Mouse (Mus musculus) cerebellum, adult (tissue): Measurements from ENCODE around the gene Ostm1.
A peak's percentile ranks its signal among the peaks of the same experiment; 100 is the strongest.

Experiments
- ATAC-seq: cut with Nextera tagmentation; 2 replicates; pipeline ENCODE4 v1.9.2; 2017; ENCODE audit warnings: mild to moderate bottlenecking, moderate library complexity, mixed read lengths; ENCODE audit not compliant: insufficient number of reproducible peaks, low FRiP score, low TSS enrichment

Ostm1 gene

GRCm38 (mm10) chr10:42678331-42678730 is 94.7 kb downstream of the Ostm1 start:
- ATAC-seq, result no peak

- peak; percentile 93 for ATAC-seq
Measured at GRCm38 (mm10) chr10:42678755-42679364, 95.2 kb downstream of the Ostm1 start.

- ATAC-seq, result no peak
Measured at GRCm38 (mm10) chr10:42679586-42679985, 96.0 kb downstream of the Ostm1 start.

GRCm38 (mm10) chr10:42680582-42681001 is 97.0 kb downstream of the Ostm1 start:
- no peak for ATAC-seq

GRCm38 (mm10) chr10:42682421-42682820 is 98.8 kb downstream of the Ostm1 start:
- no peak for ATAC-seq

GRCm38 (mm10) chr10:42687873-42688272 is 104.3 kb downstream of the Ostm1 start:
- ATAC-seq, result no peak

GRCm38 (mm10) chr10:42689694-42690093 is 106.1 kb downstream of the Ostm1 start:
- ATAC-seq, result no peak

- no peak for ATAC-seq
Measured at GRCm38 (mm10) chr10:42690233-42691028, 106.8 kb downstream of the Ostm1 start.

GRCm38 (mm10) chr10:42691051-42691450 is 107.4 kb downstream of the Ostm1 start:
- ATAC-seq, result no peak

- no peak for ATAC-seq
Measured at GRCm38 (mm10) chr10:42692095-42692494, 108.5 kb downstream of the Ostm1 start.

- ATAC-seq, result no peak
Measured at GRCm38 (mm10) chr10:42692794-42693193, 109.2 kb downstream of the Ostm1 start.

GRCm38 (mm10) chr10:42693482-42693881 is 109.9 kb downstream of the Ostm1 start:
- no peak for ATAC-seq

GRCm38 (mm10) chr10:42696361-42696760 is 112.7 kb downstream of the Ostm1 start:
- ATAC-seq, result no peak

GRCm38 (mm10) chr10:42697007-42697406 is 113.4 kb downstream of the Ostm1 start:
- ATAC-seq, result 0 out of 2 replicates have a peak, but pooled peaks have one; percentile 61

GRCm38 (mm10) chr10:42698375-42698774 is 114.8 kb downstream of the Ostm1 start:
- ATAC-seq, result no peak

- ATAC-seq, result no peak
Measured at GRCm38 (mm10) chr10:42698994-42699393, 115.4 kb downstream of the Ostm1 start.

- ATAC-seq, result no peak
Measured at GRCm38 (mm10) chr10:42702111-42702510, 118.5 kb downstream of the Ostm1 start.

GRCm38 (mm10) chr10:42714676-42715075 is 131.1 kb downstream of the Ostm1 start:
- no peak for ATAC-seq

- ATAC-seq, result no peak
Measured at GRCm38 (mm10) chr10:42715366-42716035, 131.9 kb downstream of the Ostm1 start.

GRCm38 (mm10) chr10:42722116-42722515 is 138.5 kb downstream of the Ostm1 start:
- no peak for ATAC-seq
